Mouse (Mus musculus): ENCODE data around the gene Ppp2r5e. TPM values are rescaled to one million over a fixed set of nuclear protein-coding genes. Genes with fewer than 3 reads are reported as not detected.
A peak's percentile ranks its signal among the peaks of the same experiment; 100 is the strongest.

Ppp2r5e gene
- total RNA-seq, 1 experiment from 2014 or later: 26.7 TPM

- ATAC-seq (replicated peaks in 1 of 2; ENCODE audit: insufficient read depth in 1 of 2, low FRiP score in 2 of 2, low TSS enrichment in 1 of 2, low read depth in 1 of 2, poor library complexity in 2 of 2, severe bottlenecking in 2 of 2): no peak
Measured at GRCm38 (mm10) chr12:75429685-75430396, 166.2 kb downstream of the Ppp2r5e start.

GRCm38 (mm10) chr12:75428719-75429118 is 167.3 kb downstream of the Ppp2r5e start:
- ATAC-seq (replicated peaks in 1 of 2; ENCODE audit: insufficient read depth in 1 of 2, low FRiP score in 2 of 2, low TSS enrichment in 1 of 2, low read depth in 1 of 2, poor library complexity in 2 of 2, severe bottlenecking in 2 of 2): no peak

GRCm38 (mm10) chr12:75425882-75426281 is 170.2 kb downstream of the Ppp2r5e start:
- no peak for ATAC-seq (replicated peaks in 1 of 2; ENCODE audit: insufficient read depth in 1 of 2, low FRiP score in 2 of 2, low TSS enrichment in 1 of 2, low read depth in 1 of 2, poor library complexity in 2 of 2, severe bottlenecking in 2 of 2)

GRCm38 (mm10) chr12:75424817-75425216 is 171.2 kb downstream of the Ppp2r5e start:
- no peak for ATAC-seq (replicated peaks in 1 of 2; ENCODE audit: insufficient read depth in 1 of 2, low FRiP score in 2 of 2, low TSS enrichment in 1 of 2, low read depth in 1 of 2, poor library complexity in 2 of 2, severe bottlenecking in 2 of 2)

GRCm38 (mm10) chr12:75424359-75424758 is 171.7 kb downstream of the Ppp2r5e start:
- no peak for ATAC-seq (replicated peaks in 1 of 2; ENCODE audit: insufficient read depth in 1 of 2, low FRiP score in 2 of 2, low TSS enrichment in 1 of 2, low read depth in 1 of 2, poor library complexity in 2 of 2, severe bottlenecking in 2 of 2)

GRCm38 (mm10) chr12:75416681-75417080 is 179.4 kb downstream of the Ppp2r5e start, which contains the start of gene Gphb5:
Gphb5 (minus strand) TSS chr12:75416781.
- ATAC-seq (replicated peaks in 1 of 2; ENCODE audit: insufficient read depth in 1 of 2, low FRiP score in 2 of 2, low TSS enrichment in 1 of 2, low read depth in 1 of 2, poor library complexity in 2 of 2, severe bottlenecking in 2 of 2): no peak

GRCm38 (mm10) chr12:75414991-75415390 is 181.1 kb downstream of the Ppp2r5e start:
- peak; percentile 34 to 69; a peak in 3 of 4 replicates for ATAC-seq (replicated peaks in 1 of 2; ENCODE audit: insufficient read depth in 1 of 2, low FRiP score in 2 of 2, low TSS enrichment in 1 of 2, low read depth in 1 of 2, poor library complexity in 2 of 2, severe bottlenecking in 2 of 2)

GRCm38 (mm10) chr12:75412964-75413363 is 183.1 kb downstream of the Ppp2r5e start:
- ATAC-seq (replicated peaks in 1 of 2; ENCODE audit: insufficient read depth in 1 of 2, low FRiP score in 2 of 2, low TSS enrichment in 1 of 2, low read depth in 1 of 2, poor library complexity in 2 of 2, severe bottlenecking in 2 of 2): peak; percentile 52 to 54; a peak in 2 of 4 replicates

Other genes starting within 250 kb of the Ppp2r5e start
- not detected in 2 replicates for gene Gphb5, start 179.5 kb downstream of the Ppp2r5e start, total RNA-seq (2017)
- 14.1 and 35.0 TPM in 2 replicates for gene Wdr89, start 73.3 kb upstream of the Ppp2r5e start, total RNA-seq (2017)
- gene Sgpp1, start 139.5 kb upstream of the Ppp2r5e start, total RNA-seq (2017): 36.1 and 49.3 TPM in 2 replicates
- 30.6 and 41.3 TPM in 2 replicates for gene Syne2, start 221.9 kb upstream of the Ppp2r5e start, total RNA-seq (2017)

Data from hematopoietic stem cell, adult 5-6 weeks (primary cell).